8 mouse cellular contexts compared by ENCODE assay signal in genomic region chr4:141404518-141405313, GRCm38 (mm10). TPM values are rescaled to one million over a fixed set of nuclear protein-coding genes. Genes with fewer than 3 reads are reported as not detected.
DNase-seq lines count a peak whose midpoint lies in the region; ATAC-seq lines count a peak whose summit lies in the region.

No protein-coding gene starts in this region.

- H3K9me3 ChIP-seq in intestine, embryonic 15.5 days, result no peaks in the 10 kb centered on the region
- no peaks in the 10 kb centered on the region for H3K9me3 ChIP-seq in midbrain, embryonic 11.5 days (ENCODE audit: control insufficient read depth, low read length)

- peak; percentile 78 for DNase-seq in adipocyte (ENCODE audit: low spot score)
- peak; percentile 92 for DNase-seq in embryo, embryonic 10.5 days (ENCODE audit: low spot score)
- peak; percentile 81 to 86 for DNase-seq in gastrocnemius, postnatal 36 days
- DNase-seq in left cerebral cortex, postnatal 14 days (ENCODE audit: low spot score in 2 of 2), result peak; percentile 91 to 94
- DNase-seq in midbrain, embryonic 11.5 days (ENCODE audit: low spot score, missing footprints), result peak; percentile 99
- peak; percentile 93 for DNase-seq in right cerebral cortex, postnatal 4 days
- peak; percentile 78 for DNase-seq in yolk sac, embryonic 10.5 days (ENCODE audit: low spot score)

- peaks cover 13% of the 10 kb centered on the region for H3K4me1 ChIP-seq in intestine, embryonic 15.5 days (replicated peaks)
- 0 out of 2 replicates have a peak, but pooled peaks cover 2% of the 10 kb centered on the region for H3K4me1 ChIP-seq in midbrain, embryonic 11.5 days (ENCODE audit: control insufficient read depth, insufficient read depth, low read length)

- no peak overlapping the region for H3K4me3 ChIP-seq in intestine, embryonic 15.5 days (replicated peaks)
- no peak overlapping the region for H3K4me3 ChIP-seq in midbrain, embryonic 11.5 days (ENCODE audit: low read depth, low read length)

- H3K27ac ChIP-seq in intestine, embryonic 15.5 days, result no peak overlapping the region
- no peak overlapping the region for H3K27ac ChIP-seq in midbrain, embryonic 11.5 days (ENCODE audit: low read depth, low read length)

- ATAC-seq in intestine, embryonic 15.5 days, result peak; percentile 84
- ATAC-seq in midbrain, embryonic 11.5 days (ENCODE audit: low FRiP score), result peak; percentile 73

- 10% methylated on average over 15 of the region's 15 CpGs for WGBS in intestine, embryonic 15.5 days
- 15% methylated on average over 15 of the region's 15 CpGs for WGBS in midbrain, embryonic 11.5 days

- peak overlapping the region; percentile 39; the same call in 1 of the 2 replicates for H3K9ac ChIP-seq in intestine, embryonic 15.5 days
- peak overlapping the region; percentile 25; the same call in 1 of the 2 replicates for H3K9ac ChIP-seq in midbrain, embryonic 11.5 days (ENCODE audit: low read length)

- 0 out of 2 replicates have a peak, but pooled peaks cover 3% of the 10 kb centered on the region for H3K27me3 ChIP-seq in intestine, embryonic 15.5 days (replicated peaks)
- H3K27me3 ChIP-seq in midbrain, embryonic 11.5 days (ENCODE audit: control insufficient read depth, insufficient read depth, low read length), result no peaks in the 10 kb centered on the region

- intact Hi-C loops in gastrocnemius, postnatal 36 days (cut with DNase I), result loop anchor here (2.0 to 5.0 kb wide), 3 partner anchors 26 to 170 kb away; no protein-coding TSS in a partner anchor
- intact Hi-C loops in left cerebral cortex, postnatal 14 days (cut with DNase I), result loop anchor here (5.0 kb wide), 1 partner anchor 173 kb away; no protein-coding TSS in a partner anchor

- peak overlapping the region; percentile 55 for H3K4me2 ChIP-seq in intestine, embryonic 15.5 days (replicated peaks)
- H3K4me2 ChIP-seq in midbrain, embryonic 11.5 days, result no peak overlapping the region

- H3K36me3 ChIP-seq in intestine, embryonic 15.5 days, result no peaks in the 10 kb centered on the region
- no peaks in the 10 kb centered on the region for H3K36me3 ChIP-seq in midbrain, embryonic 11.5 days (ENCODE audit: control insufficient read depth, insufficient read depth, low read length)

RNA-seq across cellular contexts. Expression of gene Clcnka, which starts 6.2 kb away (rescaled TPM):
- under 1 TPM; 0.17 to 0.26 TPM for total RNA-seq in gastrocnemius, postnatal 36 days (2021)
- 0.06 and 0.08 TPM in 2 replicates for polyA plus RNA-seq in intestine, embryonic 15.5 days (2015; fragmentation: Nextera tagmentation; extraction: Ambion mirVana)
- total RNA-seq in left cerebral cortex, postnatal 14 days (2021), result not detected
- not detected in 2 replicates for polyA plus RNA-seq in midbrain, embryonic 11.5 days (2014; fragmentation: Nextera tagmentation; extraction: Ambion mirVana)

RNA-seq across cellular contexts. Expression of gene Clcnkb, which starts 11.1 kb away (rescaled TPM):
- total RNA-seq in gastrocnemius, postnatal 36 days (2021), result under 1 TPM in 1 of 2 experiments, not detected in 1; 0.27 TPM
- polyA plus RNA-seq in intestine, embryonic 15.5 days (2015; fragmentation: Nextera tagmentation; extraction: Ambion mirVana), result not detected in 2 replicates
- not detected for total RNA-seq in left cerebral cortex, postnatal 14 days (2021)
- polyA plus RNA-seq in midbrain, embryonic 11.5 days (2014; fragmentation: Nextera tagmentation; extraction: Ambion mirVana), result not detected in 2 replicates

RNA-seq across cellular contexts. Expression of gene Hspb7, which starts 15.9 kb away (rescaled TPM):
- total RNA-seq in gastrocnemius, postnatal 36 days (2021), result 100 to 1,000 TPM; 198 to 366 TPM
- polyA plus RNA-seq in intestine, embryonic 15.5 days (2015; fragmentation: Nextera tagmentation; extraction: Ambion mirVana), result 3.0 and 3.1 TPM in 2 replicates
- total RNA-seq in left cerebral cortex, postnatal 14 days (2021), result under 1 TPM; 0.47 to 0.90 TPM
- not detected in 2 replicates for polyA plus RNA-seq in midbrain, embryonic 11.5 days (2014; fragmentation: Nextera tagmentation; extraction: Ambion mirVana)

RNA-seq across cellular contexts. Expression of gene Srarp, which starts 31.2 kb away (rescaled TPM):
- total RNA-seq in gastrocnemius, postnatal 36 days (2021), result under 1 TPM; 0.31 to 0.67 TPM
- polyA plus RNA-seq in intestine, embryonic 15.5 days (2015; fragmentation: Nextera tagmentation; extraction: Ambion mirVana), result not detected in 2 replicates
- total RNA-seq in left cerebral cortex, postnatal 14 days (2021), result 1 to 10 TPM; 5.1 TPM
- not detected in 2 replicates for polyA plus RNA-seq in midbrain, embryonic 11.5 days (2014; fragmentation: Nextera tagmentation; extraction: Ambion mirVana)

RNA-seq across cellular contexts. Expression of gene Fam131c, which starts 36.7 kb away (rescaled TPM):
- total RNA-seq in gastrocnemius, postnatal 36 days (2021), result under 1 TPM; 0.18 to 0.22 TPM
- 2.0 and 2.3 TPM in 2 replicates for polyA plus RNA-seq in intestine, embryonic 15.5 days (2015; fragmentation: Nextera tagmentation; extraction: Ambion mirVana)
- 1 to 10 TPM; 5.4 to 5.5 TPM for total RNA-seq in left cerebral cortex, postnatal 14 days (2021)
- 2.2 and 2.9 TPM in 2 replicates for polyA plus RNA-seq in midbrain, embryonic 11.5 days (2014; fragmentation: Nextera tagmentation; extraction: Ambion mirVana)

Comparison
In these comparisons a context has a peak if more than half of its experiments do, and no peak if none do; other contexts are left out.
1. RNA of gene Hspb7, which starts 15.9 kb away (total RNA-seq): 198 to 366 TPM in gastrocnemius, postnatal 36 days; 0.47 to 0.90 TPM in left cerebral cortex, postnatal 14 days; every median in the first group is over 100 times any median in the second.
2. Peak in every context shown above with its lines, with median percentiles within 50 percentile points of each other: DNase-seq.